Mouse (Mus musculus) stomach, embryonic 14.5 days (tissue): ENCODE results near the gene Abcg2. TPM values are rescaled to one million over a fixed set of nuclear protein-coding genes. Genes with fewer than 3 reads are reported as not detected.
"Not testable (repeated sequence)": the region's sequence is repeated elsewhere in the genome, so short reads cannot be mapped to it uniquely, and the experiment has no call there.

Source experiments
- ATAC-seq: fragments of 200-750 bp; cut with Nextera tagmentation; 2 replicates; pipeline ENCODE4 v1.8.0; 2017; ENCODE audit warnings: low read depth, moderate TSS enrichment; ENCODE audit not compliant: insufficient number of reproducible peaks, insufficient read depth, low FRiP score
- H3K27ac ChIP-seq: fragments of 300-500 bp; sonication (generic); 2 replicates; pipeline ENCODE4 v1.5.1; 2014; ENCODE audit warnings: mild to moderate bottlenecking, low read length, moderate library complexity, mixed read lengths
- H3K27me3 ChIP-seq: fragments of 300-500 bp; sonication (generic); 2 replicates; pipeline ENCODE4 v1.6.1; 2014; ENCODE audit warnings: low read length, control low read depth, mixed read lengths; ENCODE audit not compliant: control insufficient read depth, insufficient read depth
- H3K36me3 ChIP-seq: fragments of 300-500 bp; sonication (generic); 2 replicates; pipeline ENCODE4 v1.6.1; 2014; ENCODE audit warnings: mild to moderate bottlenecking, control low read depth, low read length, moderate library complexity, mixed read lengths; ENCODE audit not compliant: control insufficient read depth, insufficient read depth
- H3K4me1 ChIP-seq: fragments of 300-500 bp; sonication (generic); 2 replicates; pipeline ENCODE4 v1.6.1; 2014; ENCODE audit warnings: low read length, control low read depth, mixed read lengths; ENCODE audit not compliant: control insufficient read depth, insufficient read depth
- H3K4me2 ChIP-seq: fragments of 300-500 bp; sonication (generic); replicated peaks from 2 replicates; pipeline ENCODE4 v1.6.1; 2014; ENCODE audit warnings: low read depth, low read length, control low read depth
- H3K4me3 ChIP-seq: fragments of 300-500 bp; sonication (generic); 2 replicates; pipeline ENCODE4 v1.5.1; 2014; ENCODE audit warnings: low read depth, low read length, control low read depth
- H3K9ac ChIP-seq: fragments of 300-500 bp; sonication (generic); replicated peaks from 2 replicates; pipeline ENCODE4 v1.6.1; 2014; ENCODE audit warnings: low read depth, mild to moderate bottlenecking, control low read depth, low read length, moderate library complexity, mixed read lengths
- H3K9me3 ChIP-seq: fragments of 300-500 bp; sonication (generic); 2 replicates; pipeline ENCODE4 v1.6.1; 2016; ENCODE audit warnings: low read depth, low read length, control low read depth; ENCODE audit not compliant: control insufficient read depth
- WGBS: fragments of 180-500 bp; shearing (Covaris S2); extraction: QIAGEN DNeasy Blood & Tissue Kit; methylation state at CpG from one replicate; pipeline ENCODE4 v1.1.7; 2014; 5-methylcytosine and 5-hydroxymethylcytosine counted together
- polyA plus RNA-seq: library from polyadenylated mRNA; unstranded; fragments of >200 nt; fragmentation: Nextera tagmentation; extraction: Ambion mirVana; gene quantifications from 2 replicates; pipeline ENCODE4 v1.2.1, GENCODE M21; 2014

Gene Abcg2
- polyA plus RNA-seq: 52.2 and 53.0 TPM in 2 replicates

DNA sequence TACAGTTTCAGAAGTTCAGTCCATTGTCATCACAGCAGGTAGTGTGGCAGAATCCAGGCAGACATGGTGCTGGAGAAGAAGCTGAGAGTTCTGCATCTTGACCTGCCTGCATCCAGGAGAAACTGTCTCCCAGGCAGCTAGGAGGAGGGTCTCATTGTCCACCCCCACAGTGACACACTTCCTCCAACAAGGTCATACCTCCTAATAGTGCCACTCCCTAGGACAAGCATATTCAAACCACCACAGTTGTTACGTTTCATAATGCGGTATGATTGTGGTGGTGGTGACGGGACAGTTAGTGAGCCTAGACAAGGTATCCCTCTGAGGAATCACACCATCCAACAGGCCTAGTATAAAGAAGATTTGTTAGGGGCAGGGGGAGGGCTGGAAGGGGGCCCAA lies at the start of gene Abcg2:
Gene Abcg2 (plus strand): TSS at position 301 of the 400 bp plus-strand sequence.
- not testable (repeated sequence) for H3K4me1 ChIP-seq, H3K4me3 ChIP-seq, H3K9me3 ChIP-seq, H3K4me2 ChIP-seq, H3K27ac ChIP-seq, ATAC-seq, H3K9ac ChIP-seq, H3K36me3 ChIP-seq, H3K27me3 ChIP-seq
- 87% methylated on average over 3 of the region's 3 CpGs for WGBS

DNA sequence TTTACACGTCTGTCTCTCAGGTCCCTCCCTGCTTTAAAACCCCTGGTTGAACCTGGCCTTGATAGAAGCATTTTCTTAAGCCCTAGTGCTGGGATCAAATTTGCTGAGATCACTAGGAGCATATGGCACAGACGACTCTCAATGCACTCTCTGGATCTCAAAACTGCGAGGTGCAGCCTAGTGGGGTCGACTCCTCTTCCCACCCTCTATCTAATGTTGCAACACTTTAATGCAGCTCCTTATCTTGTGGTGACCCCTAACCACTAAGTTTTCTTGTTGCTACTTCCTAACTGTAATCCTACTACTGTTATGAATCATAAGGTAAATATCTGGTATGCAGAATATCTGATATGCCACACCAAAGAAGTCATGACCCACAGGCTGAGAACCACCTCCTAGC lies 44.1 kb upstream of the Abcg2 start:
- not testable (repeated sequence) for H3K27me3 ChIP-seq, H3K9ac ChIP-seq, ATAC-seq, H3K4me2 ChIP-seq, H3K4me1 ChIP-seq, H3K9me3 ChIP-seq, H3K27ac ChIP-seq, H3K36me3 ChIP-seq, H3K4me3 ChIP-seq
- WGBS: 64% methylated on average over 4 of the region's 4 CpGs

DNA sequence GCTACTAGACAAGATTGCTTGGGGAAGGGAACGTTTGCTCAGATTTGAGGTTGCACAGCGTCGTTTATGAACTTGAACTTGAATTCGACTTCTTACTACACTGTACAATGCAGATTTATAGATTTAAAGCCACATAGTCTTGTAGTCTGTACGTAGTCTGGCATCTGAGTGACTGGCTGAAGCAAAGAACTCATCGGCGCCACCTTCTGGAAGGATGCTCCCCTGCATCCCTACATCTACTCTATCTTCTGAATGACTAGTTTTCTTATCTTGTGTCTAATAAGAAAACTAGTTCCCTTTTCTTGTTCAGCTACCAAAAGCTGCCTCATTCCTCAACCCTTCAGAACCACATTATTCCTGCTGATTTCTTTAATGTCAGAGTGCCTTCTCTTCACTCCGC lies 41.5 kb upstream of the Abcg2 start:
- 62% methylated on average over 8 of the region's 8 CpGs for WGBS
- H3K4me2 ChIP-seq, H3K9ac ChIP-seq, H3K27ac ChIP-seq, ATAC-seq, H3K4me3 ChIP-seq, H3K27me3 ChIP-seq, H3K9me3 ChIP-seq, H3K4me1 ChIP-seq, H3K36me3 ChIP-seq: not testable (repeated sequence)

DNA sequence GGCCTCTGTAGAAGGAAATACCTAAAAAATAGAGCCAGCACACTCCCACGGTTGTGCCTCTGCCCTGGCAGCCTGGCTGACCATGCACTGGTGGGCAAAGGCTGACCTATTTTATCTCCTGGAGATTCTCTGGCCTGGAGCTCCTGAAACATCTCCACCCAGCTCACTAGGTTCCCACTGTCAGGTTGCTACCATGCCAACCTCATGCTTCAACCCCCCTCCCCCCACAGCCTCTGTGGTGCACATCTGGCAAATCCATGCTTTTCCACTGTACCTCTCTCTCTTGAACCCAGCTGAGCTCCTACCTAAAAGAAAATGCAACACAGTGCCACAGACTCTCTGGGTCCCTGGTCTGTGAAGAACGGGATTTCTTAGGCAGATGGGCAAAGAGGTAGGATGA lies 39.4 kb upstream of the Abcg2 start:
- not testable (repeated sequence) for ATAC-seq, H3K27ac ChIP-seq, H3K4me1 ChIP-seq, H3K9ac ChIP-seq, H3K9me3 ChIP-seq, H3K4me3 ChIP-seq, H3K4me2 ChIP-seq, H3K36me3 ChIP-seq, H3K27me3 ChIP-seq
- 13% methylated on average over 2 of the region's 2 CpGs for WGBS

DNA sequence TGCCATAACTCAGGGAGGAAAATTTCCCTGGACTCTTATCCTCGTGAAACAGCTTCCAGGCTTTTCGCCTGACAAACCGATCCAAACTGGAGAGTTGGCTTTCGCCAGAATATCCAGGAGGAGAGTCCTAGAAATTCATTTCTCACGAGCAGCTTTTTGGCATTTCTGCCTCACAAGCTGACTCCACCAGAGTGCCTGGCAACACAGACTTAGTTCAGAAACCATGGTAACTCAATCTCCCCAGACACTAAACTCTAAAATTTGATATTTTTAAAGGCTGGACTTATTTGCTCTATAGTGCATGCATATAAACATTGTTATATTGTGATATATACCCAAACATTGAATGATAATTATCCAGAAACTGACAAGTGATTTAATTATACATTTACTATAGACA lies 38.3 kb upstream of the Abcg2 start:
- not testable (repeated sequence) for ATAC-seq

DNA sequence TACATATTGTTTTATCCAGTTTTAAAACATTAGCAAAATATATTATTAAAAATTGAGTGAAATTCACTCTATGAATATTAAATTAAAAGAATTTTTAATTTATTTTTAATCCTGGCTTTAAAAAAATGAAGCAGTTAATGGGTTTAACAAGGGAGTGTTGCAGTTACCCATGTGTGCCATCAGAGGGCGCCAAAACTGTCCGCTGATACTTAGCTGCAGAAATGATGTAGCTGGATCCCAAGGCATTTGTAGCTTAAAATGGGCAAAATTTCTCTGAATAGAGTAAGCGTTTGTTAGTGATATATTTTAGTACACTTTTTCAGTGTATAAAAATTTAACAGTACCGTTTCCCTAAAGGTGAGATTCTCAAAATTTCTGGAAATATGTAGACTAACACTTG lies 37.5 kb upstream of the Abcg2 start:
- H3K9ac ChIP-seq: no peak overlapping the region
- ATAC-seq: no peak
- 9% methylated on average over 4 of the region's 4 CpGs for WGBS
- H3K27ac ChIP-seq: no peak overlapping the region
- no peaks in the 10 kb centered on the region for H3K4me1 ChIP-seq
- H3K9me3 ChIP-seq: no peaks in the 10 kb centered on the region
- no peaks in the 10 kb centered on the region for H3K27me3 ChIP-seq
- no peak overlapping the region for H3K4me2 ChIP-seq
- H3K36me3 ChIP-seq: no peaks in the 10 kb centered on the region
- no peak overlapping the region for H3K4me3 ChIP-seq

More for the DNA sequence above, 38.3 kb upstream of the Abcg2 start:
- H3K4me2 ChIP-seq, H3K27ac ChIP-seq, H3K27me3 ChIP-seq, H3K36me3 ChIP-seq, H3K4me3 ChIP-seq, H3K4me1 ChIP-seq, H3K9me3 ChIP-seq, H3K9ac ChIP-seq: not testable (repeated sequence)
- WGBS: 29% methylated on average over 5 of the region's 5 CpGs

DNA sequence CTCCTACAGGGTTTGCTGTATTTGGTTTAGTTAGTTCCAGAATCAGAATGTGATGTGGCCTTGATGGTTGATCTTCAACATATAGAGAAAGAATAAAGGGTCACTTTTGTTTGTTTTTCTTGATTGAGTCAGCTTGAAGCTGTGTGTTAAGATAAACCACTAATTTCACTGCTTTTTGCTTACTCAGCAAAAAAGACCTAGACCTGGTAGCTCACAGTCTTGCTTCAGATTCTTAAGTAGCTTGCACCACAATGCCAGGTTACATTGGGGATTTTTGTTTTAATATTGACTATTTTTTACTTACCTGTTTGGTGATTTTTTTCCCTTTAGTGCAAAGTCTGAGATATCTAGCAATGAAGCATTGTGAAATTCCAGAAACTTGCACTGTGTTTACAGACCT lies 30.5 kb upstream of the Abcg2 start:
- not testable (repeated sequence) for H3K9ac ChIP-seq, H3K4me2 ChIP-seq, ATAC-seq, H3K9me3 ChIP-seq, H3K4me3 ChIP-seq, H3K36me3 ChIP-seq, H3K4me1 ChIP-seq, H3K27me3 ChIP-seq, H3K27ac ChIP-seq

DNA sequence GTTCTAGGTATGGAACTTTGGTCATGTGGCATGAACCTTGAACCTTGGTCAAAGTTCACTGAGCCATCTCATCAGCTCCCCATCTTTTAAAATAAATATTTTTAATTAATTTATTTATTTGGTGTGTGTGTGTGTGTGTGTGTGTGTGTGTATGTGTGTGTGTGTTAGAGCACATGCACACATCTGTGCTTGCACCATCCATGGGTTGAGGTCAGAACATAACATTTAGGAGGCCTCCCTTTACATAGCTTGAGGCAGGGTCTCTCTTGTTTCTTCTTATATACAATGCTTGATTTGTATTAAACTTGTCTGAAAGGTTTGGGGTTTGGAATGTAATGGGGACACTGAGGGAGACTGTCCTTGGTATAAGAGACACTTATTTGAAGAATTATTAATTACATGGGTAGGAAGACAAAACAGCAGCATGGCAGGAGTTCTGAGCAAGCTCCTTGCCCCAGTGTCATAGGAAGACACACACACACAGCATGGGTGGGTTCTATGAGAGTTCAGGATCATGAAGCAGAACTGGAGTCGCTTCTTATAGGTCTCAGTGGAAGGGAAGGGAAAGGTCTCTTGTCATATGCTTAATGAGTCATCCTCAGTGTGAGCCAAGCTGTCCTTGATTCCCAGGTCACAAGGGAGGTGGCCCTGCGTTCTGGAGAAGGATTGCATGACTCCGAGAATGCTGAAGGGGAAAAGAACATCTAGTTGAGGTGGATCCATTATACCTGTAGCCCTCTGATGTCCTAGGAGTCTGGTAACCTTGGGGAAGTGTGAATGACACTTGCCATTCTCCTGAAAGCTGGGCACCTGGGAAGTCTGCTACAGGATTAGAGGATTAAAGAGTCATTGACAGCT lies 9.9 kb downstream of the Abcg2 start:
- not testable (repeated sequence) for H3K36me3 ChIP-seq, H3K4me1 ChIP-seq, H3K27ac ChIP-seq, H3K27me3 ChIP-seq, H3K9ac ChIP-seq, H3K4me3 ChIP-seq, H3K9me3 ChIP-seq, H3K4me2 ChIP-seq
- peak; percentile 66; the same call in 1 of the 2 replicates for ATAC-seq
- 49% methylated on average over 3 of the region's 3 CpGs for WGBS
